Mouse (Mus musculus): ENCODE measurements around the gene Tmem131.

DNA sequence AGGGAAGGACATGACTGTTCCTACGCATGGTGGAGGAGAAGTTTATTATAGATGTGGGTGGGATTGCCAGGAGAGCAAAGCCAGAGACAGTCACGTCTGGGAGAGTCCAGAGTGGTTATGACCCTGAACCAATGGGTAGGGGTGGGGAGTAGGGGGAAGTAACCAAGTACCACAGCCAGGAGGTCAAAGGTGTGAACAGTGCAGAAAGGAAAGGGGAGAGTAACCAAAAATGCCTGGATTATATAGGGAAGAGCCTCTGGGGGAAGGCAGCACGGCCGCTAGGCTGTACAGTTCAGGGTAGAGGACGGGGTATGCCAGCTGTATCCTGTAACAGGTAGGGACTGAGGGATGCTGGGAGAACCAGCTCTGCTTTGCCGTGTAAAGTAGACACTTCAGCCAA is 45.1 kb upstream of the Tmem131 start:
- TF ChIP-seq POLR2A (IDR thresholded peaks at IDR 0.05; ENCODE audit: control insufficient read depth, low read depth, low read length) (no peak), CTCF (IDR thresholded peaks at IDR 0.05; ENCODE audit: control insufficient read depth, insufficient read depth, insufficient replicate concordance, low read depth, low read length) (no peak)
